Mouse (Mus musculus) adrenal gland, adult 8-10 months (tissue): ENCODE measurements around the gene Atp2c1. TPM values are rescaled to one million over a fixed set of nuclear protein-coding genes. Genes with fewer than 3 reads are reported as not detected.

Experiments
- DNase-seq: peaks from one replicate; pipeline ENCODE4 v3.0.0; 2022
- total RNA-seq, 4 experiments: library from RNA; stranded (reverse); gene quantifications; 2 replicates each; pipeline ENCODE4 v1.2.4; 2022

The Atp2c1 gene
- total RNA-seq, 4 experiments from 2014 or later: 71.0 to 90.9 (median 89.5) TPM

- no peak for DNase-seq
These were observed 38.8 kb downstream of the Atp2c1 start for GRCm38 (mm10) chr9:105488363-105488762.

DNA sequence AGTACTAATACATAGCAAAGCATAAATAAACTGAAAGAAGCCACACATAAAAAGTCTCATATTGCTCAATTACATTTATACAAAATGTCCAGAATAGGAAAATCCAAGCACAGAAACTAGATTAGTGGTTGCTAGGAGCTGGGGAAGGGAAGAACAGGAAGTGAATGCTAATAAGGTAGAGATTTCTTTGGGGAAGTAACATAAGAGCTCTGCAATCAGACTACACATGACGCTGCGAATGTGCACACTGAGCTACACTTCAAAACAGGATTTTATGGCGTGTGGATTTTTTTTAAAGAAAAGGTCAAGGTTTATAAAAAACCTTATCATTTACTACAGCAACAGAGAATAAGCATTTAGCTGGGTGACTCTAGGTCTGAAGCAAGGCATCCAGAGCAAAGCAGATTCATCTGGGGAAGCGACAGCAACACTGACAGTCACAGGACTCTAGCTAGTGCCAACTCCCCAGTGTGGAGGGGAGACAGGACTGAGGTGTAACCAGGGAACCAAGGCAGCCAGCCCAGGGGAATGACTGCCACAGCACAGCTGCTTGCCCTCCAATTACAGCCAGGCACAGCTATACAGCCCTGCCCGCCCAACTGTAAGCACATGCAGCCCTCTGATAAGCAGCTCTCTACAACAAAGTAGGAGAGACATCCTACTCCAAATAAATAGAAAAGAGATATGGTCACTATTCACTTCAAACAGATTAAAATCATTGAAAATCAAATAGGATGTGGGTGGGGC, 42.6 kb downstream of the Atp2c1 start:
- DNase-seq: peak; percentile 11

DNA sequence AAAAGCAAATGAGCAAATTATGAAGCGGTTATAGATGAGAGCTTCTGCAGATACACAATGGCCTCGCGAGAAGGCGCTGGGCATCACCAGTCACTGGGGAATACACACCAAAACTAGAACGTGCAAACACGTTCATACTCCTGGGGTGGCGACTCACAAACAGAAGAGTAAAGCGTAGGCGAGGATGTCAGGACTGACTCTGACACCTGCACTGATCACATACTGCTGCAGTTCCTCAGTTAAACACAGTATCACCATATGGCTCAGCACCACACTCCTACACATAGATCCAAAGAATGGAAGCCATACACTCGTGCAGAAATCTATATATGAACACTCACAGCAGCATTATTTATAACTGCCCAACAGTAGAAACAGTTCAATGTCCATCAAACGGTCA, 43.2 kb downstream of the Atp2c1 start:
- no peak for DNase-seq

DNA sequence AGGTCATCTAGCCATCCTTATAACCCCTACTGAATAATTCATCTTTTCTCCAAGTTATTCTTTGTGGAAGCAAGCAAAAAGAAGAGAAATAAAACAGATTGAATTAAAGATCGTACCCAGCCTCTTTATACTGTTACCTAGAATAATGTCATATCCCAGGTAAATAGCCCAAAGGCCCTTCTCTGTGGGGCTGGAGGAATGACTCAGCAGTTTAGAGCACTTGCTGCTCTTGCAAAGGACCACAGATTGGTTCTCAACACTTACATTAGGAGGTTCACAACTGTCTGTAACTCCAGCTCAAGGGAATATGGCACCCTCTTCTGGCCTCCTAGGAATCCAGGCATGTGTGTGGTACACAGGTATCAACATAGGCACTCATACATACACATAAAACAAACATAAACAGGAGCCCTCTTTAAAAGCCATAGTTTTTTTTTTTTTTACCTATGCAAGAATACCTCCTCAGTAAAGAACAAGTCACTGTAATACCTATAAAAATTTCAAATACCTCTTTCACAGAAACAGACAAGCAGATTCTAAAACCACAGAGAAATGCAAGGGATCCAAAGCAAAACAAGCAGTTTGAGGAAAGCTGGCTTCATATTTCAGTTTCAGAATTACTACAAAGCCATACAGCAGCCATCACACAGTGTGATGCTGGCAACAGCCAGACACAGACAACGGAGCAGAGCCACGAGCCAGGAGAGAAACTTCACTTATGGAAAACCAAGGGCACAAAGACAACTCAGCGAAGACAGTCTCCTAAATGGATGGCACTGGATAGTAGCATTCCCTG, 44.2 kb downstream of the Atp2c1 start:
- DNase-seq: no peak

DNA sequence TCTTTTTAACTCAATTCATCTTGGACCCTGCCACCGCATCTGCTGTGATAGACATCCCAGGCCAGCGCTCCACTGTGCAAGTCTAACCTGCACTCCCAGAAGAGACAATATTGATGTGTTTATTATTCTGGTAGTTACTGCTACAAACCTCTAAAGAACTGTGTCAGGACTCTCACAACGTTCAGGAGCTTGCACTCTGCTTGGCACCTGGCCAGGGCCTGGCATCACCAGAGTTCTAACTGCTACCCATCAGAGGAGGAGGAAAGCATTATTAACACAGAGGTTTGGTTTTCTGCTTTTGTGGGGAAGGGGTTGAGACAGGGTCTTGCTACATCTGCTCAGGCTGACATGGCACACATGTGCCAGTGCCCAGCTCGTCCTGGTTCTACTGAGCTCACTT, 45.0 kb downstream of the Atp2c1 start:
- no peak for DNase-seq

- no peak for DNase-seq
These were observed 51.0 kb downstream of the Atp2c1 start for GRCm38 (mm10) chr9:105476134-105476533.

DNA sequence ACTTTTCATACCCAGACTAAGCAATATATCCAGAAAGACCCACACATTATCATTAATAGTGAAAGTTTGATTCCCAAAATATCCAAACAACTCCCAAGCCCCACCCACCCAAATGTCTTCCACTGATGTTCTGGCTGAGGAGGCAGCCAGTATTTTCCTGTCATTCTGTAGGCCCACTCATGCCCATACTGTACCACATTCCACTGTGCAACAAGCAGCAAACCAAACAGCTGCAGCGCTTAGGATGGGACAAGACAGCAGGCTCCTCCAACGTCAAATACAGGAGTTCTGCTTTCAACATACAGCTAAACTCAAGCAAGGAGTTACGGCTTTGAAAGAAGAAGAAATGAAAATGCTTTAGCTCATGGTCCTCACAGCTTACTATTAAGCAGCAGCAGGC, 52.2 kb downstream of the Atp2c1 start:
- DNase-seq: no peak

- no peak for DNase-seq
These were observed 59.3 kb downstream of the Atp2c1 start for GRCm38 (mm10) chr9:105467787-105468186.

- DNase-seq: no peak
These were observed 65.6 kb downstream of the Atp2c1 start for GRCm38 (mm10) chr9:105461496-105461895.

GRCm38 (mm10) chr9:105459032-105459431, 68.1 kb downstream of the Atp2c1 start:
- peak; percentile 13 for DNase-seq

DNA sequence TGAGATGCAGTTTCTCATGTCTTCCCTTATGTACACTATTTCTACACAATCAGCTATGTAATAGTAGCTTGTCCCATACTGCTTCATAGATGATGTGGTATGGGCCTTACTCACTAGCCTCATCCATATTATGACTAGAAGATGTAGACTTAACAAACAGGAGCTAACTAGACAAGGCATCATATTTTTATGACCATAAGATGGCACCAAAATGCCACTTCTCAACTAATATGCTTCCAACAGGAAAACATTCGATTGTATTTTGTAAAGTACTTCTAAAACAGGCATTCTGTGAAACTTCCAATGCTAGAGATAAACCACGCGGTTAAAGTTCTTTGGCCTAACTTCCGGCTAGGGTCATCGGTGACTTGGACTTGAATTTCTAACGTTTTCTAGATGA, 118.6 kb downstream of the Atp2c1 start:
- no peak for DNase-seq

GRCm38 (mm10) chr9:105395218-105395627, 131.9 kb downstream of the Atp2c1 start, which contains the start of the genes Aste1 and Nek11:
Gene Aste1, plus strand, starts transcription at chr9:105395392.
Gene Nek11, minus strand, starts transcription at chr9:105395524.
- DNase-seq: peak; percentile 90

GRCm38 (mm10) chr9:105394720-105395119, 132.4 kb downstream of the Atp2c1 start:
- no peak for DNase-seq

DNA sequence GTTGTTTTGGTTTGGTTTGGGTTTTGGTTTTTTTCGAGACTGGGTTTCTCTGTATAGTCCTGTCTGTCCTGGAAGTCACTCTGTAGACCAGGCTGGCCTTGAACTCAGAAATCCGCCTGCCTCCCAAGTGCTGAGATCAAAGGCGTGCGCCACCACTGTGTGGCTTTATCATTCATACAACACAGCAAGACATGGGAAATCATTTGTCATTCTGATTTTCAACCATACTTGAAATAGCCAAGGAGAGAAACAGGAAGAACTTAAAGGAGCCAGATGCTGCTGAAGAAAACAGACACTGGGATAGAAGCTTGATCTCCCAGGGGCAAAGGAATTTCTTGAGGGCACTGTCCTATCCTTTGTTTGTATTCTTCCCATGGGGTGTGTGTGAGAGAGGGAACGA, 136.5 kb downstream of the Atp2c1 start:
- no peak for DNase-seq

DNA sequence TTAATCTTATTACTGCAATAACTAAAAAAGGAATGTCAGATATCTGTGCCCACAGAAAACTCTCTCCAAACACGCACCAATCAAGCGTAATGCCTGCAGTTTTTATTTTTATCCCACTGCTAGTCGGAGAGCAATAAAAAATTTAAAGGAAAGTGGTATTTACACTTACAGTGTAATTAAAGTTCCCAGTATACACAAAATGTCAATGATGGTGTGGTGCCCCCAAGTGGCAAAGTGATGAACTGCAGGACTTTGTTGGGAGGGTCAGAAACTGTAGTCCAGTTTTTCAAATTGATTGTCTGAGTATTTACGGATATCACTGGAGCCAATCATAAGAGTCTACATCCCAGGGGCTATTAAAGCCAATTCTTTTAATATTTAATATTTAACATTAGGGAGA, 137.8 kb downstream of the Atp2c1 start:
- peak; percentile 18 for DNase-seq

DNA sequence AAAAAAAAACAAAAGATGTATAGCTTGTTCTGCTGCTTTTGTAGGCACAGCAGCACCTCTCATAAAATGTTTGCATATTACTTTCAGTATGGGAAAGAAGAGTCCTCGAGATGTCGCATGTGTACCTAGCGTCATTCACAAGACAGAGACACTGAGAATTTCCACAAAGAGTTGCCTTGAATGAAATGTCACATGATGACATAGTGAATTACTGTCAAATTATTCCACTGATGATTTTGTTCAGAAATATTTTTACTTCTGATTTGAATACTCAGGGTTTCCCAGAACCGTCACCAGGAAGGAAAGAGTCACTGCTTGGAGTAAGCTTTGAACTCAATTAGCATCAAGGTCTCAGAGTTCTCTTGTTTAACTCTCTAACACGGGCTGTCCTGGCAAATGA, 139.7 kb downstream of the Atp2c1 start:
- DNase-seq: no peak

GRCm38 (mm10) chr9:105379533-105380145, 147.5 kb downstream of the Atp2c1 start:
- DNase-seq: no peak

DNA sequence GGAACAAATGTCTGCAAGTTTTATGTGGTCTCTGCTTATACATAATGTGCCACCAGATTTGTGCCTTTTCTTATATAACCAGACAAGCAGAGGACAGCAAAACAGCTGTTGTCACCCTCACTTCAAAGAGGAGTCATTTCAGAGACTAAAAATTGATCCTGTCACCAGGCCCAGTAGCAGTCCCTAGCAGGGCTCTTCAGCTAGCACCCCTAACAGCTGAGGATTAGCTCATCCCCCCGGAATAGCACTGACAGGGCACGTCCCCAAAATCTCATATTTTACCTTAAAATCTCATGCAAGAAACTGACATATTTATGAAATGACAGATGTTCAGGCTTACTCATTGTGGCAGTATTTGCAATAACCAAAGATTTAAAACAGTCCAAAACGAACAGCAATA, 149.5 kb downstream of the Atp2c1 start:
- no peak for DNase-seq

- DNase-seq: no peak
These were observed 150.1 kb downstream of the Atp2c1 start for GRCm38 (mm10) chr9:105376954-105377530.

DNA sequence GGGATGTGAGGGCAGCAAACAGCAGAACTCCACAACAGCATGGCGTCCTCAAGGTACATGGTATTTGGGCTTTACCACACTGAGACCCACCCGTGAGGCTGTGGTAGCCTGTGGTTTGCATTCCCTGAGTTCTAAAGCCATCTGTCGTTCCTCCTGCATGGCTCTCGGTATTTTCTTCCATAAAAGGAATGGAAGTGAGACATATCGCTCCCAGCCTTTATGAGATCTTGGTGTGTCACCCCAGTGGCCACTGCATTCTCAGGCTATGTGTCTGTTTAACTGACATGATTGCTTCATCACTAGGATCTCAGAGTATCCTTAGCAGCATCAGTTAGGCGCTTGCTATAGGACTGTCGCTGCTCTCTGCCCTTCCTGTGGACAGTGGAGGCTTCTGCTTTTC, 150.7 kb downstream of the Atp2c1 start:
- no peak for DNase-seq

GRCm38 (mm10) chr9:105374361-105374760, 152.8 kb downstream of the Atp2c1 start:
- no peak for DNase-seq

- no peak for DNase-seq
These were observed 158.5 kb downstream of the Atp2c1 start for GRCm38 (mm10) chr9:105368605-105369004.

DNA sequence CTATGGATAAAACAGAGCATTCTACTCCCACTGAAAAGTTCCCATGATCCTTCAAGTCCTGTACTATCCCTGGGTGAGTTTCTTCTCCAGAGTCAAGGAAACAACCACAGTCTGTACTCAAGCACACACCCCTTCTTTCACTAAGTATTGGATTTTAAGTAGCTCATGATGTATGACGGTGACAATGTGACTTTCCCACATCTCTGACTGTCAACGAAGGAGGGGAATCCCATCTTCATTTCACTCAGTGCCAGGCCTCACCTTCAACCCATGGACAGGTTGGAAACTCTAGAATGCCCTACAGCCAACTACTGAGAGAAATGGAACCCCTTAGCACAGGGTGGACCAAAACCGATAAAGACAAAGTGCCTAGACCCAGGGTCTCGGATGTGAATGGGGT, 160.9 kb downstream of the Atp2c1 start:
- no peak for DNase-seq
